Mouse (Mus musculus): ENCODE measurements around the gene Ankfy1.
"Not testable (repeated sequence)": the region's sequence is repeated elsewhere in the genome, so short reads cannot be mapped to it uniquely, and the experiment has no call there.

Ankfy1 gene

DNA sequence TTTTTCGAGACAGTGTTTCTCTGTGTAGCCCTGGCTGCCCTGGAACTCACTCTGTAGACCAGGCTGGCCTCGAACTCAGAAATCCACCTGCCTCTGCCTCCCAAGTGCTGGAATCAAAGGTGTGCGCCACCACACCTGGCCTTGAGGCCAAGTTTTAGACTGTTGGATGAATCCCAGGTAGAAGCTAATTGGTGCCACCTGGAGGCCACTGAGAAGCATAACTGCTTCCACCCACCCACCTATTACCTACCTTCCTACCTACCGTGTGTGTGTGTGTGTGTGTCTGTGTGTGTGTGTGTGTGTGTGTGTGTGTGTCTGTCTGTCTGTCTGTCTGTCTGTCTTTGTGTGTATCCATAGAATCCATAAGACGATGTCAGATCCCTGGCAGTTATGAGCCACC, 47.7 kb downstream of the Ankfy1 start:
- peak; percentile 64 for DNase-seq (ENCODE audit: low read depth, low spot score)
- not testable (repeated sequence) for H3K36me3 ChIP-seq (ENCODE audit: control insufficient read depth, insufficient read depth, low read length, poor library complexity, severe bottlenecking); H3K27me3 ChIP-seq (ENCODE audit: control insufficient read depth, insufficient read depth, low read length, poor library complexity, severe bottlenecking)

DNA sequence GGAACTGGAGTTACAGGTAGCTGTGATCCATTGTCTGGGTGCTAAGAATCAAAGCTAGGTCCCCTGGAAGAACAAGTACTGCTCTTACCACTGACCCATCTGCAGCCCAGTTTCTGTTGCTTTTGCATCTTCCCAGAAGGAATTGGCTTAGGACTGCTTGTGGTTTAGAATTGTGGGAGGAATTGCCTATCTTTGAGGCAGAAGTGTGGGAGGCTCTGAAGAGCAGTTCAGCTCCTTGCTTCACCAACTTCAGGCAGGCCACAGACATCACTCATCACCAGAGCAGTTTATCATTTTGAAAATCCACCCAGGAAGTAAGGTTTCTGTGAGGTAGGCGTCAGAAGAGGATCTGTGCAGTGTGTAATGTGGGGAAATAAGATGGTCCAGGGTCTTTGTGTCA, 49.2 kb downstream of the Ankfy1 start:
- Histone ChIP-seq H3K36me3 (ENCODE audit: control insufficient read depth, insufficient read depth, low read length, poor library complexity, severe bottlenecking) (peaks cover 11% of the 10 kb centered on the region; the same call in 1 of the 2 replicates), H3K27me3 (ENCODE audit: control insufficient read depth, insufficient read depth, low read length, poor library complexity, severe bottlenecking) (no peaks in the 10 kb centered on the region)
- DNase-seq (ENCODE audit: low read depth, low spot score) = no peak

DNA sequence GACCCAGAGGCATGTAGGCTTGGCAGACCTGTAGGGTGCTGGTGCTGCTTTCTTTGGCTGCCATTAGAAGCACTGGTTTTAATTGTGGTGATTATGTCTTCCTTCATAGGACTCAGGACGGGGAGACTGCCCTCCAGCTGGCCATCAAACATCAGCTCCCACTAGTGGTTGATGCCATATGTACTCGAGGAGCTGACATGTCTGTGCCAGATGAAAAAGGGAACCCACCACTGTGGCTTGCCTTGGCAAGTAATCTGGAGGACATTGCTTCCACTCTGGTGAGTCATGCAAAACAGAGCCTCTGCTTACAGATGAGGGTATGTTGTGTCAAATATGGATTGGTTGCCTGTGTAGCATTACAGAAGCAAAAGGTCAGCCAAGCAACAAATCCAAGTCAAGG, 62.1 kb downstream of the Ankfy1 start:
- Histone ChIP-seq H3K36me3 (ENCODE audit: control insufficient read depth, insufficient read depth, low read length, poor library complexity, severe bottlenecking) (peaks cover 34% of the 10 kb centered on the region), H3K27me3 (ENCODE audit: control insufficient read depth, insufficient read depth, low read length, poor library complexity, severe bottlenecking) (no peaks in the 10 kb centered on the region)
- DNase-seq (ENCODE audit: low read depth, low spot score) = peak; percentile 16

DNA sequence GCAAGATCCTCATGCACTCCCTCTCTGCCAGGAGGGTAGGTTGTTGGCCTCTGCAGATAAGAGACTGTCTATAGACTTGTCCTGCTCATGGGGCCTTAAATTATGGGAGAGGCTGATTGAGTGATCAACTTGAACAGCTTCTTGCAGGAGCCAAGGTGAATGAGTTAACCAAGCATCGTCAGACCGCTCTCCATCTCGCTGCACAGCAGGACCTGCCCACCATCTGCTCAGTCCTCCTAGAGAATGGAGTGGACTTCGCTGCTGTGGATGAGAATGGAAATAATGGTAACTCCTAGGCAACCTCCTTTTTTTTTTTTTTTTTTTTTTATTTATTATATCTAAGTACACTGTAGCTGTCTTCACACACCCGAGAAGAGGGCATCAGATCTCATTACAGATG, 68.5 kb downstream of the Ankfy1 start:
- DNase-seq (ENCODE audit: low read depth, low spot score) = no peak
- Histone ChIP-seq H3K27me3 (ENCODE audit: control insufficient read depth, insufficient read depth, low read length, poor library complexity, severe bottlenecking) (no peaks in the 10 kb centered on the region), H3K36me3 (ENCODE audit: control insufficient read depth, insufficient read depth, low read length, poor library complexity, severe bottlenecking) (peaks cover 32% of the 10 kb centered on the region)

DNA sequence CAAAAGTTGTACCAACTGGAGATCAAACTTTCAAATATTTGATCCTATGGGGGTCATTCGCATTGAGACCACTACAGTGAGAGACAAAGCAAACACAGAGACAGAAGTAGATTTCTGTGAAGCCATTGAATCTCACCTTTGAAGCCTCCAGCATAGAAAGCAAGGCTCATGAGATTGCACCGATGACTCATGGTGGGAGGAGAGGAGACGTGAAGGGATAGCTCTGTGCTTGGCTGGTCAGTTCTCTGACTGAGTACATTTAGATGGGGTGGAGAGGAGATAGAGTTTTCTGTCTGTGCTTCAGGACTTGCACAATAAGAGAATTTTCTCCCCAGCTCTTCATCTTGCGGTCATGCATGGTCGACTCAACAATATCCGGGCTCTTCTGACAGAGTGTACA, 69.8 kb downstream of the Ankfy1 start:
- peaks cover 28% of the 10 kb centered on the region for H3K36me3 ChIP-seq (ENCODE audit: control insufficient read depth, insufficient read depth, low read length, poor library complexity, severe bottlenecking)
- no peak for DNase-seq (ENCODE audit: low read depth, low spot score)
- H3K27me3 ChIP-seq (ENCODE audit: control insufficient read depth, insufficient read depth, low read length, poor library complexity, severe bottlenecking) = no peaks in the 10 kb centered on the region

DNA sequence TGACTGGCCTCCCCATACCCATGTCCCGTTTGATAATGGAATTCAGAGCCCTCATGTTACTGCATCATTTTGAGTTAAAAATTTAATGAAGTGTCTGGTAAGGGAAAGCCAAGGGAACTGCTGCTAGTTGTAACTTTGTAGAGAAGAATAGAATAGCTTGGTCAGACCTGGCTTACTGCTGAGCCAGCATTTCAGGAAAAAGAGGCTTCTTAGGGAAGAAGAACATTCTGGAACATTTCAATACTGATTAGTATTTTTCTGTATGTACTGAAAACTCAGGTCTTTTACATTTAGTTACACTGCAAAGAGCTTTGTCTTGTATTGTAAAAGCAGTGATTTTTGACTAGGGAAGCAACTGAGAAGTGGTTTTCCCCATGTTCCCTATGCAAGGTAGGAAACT, 71.0 kb downstream of the Ankfy1 start:
- Histone ChIP-seq H3K27me3 (ENCODE audit: control insufficient read depth, insufficient read depth, low read length, poor library complexity, severe bottlenecking) (no peaks in the 10 kb centered on the region), H3K36me3 (ENCODE audit: control insufficient read depth, insufficient read depth, low read length, poor library complexity, severe bottlenecking) (peaks cover 23% of the 10 kb centered on the region)
- DNase-seq (ENCODE audit: low read depth, low spot score) = no peak

DNA sequence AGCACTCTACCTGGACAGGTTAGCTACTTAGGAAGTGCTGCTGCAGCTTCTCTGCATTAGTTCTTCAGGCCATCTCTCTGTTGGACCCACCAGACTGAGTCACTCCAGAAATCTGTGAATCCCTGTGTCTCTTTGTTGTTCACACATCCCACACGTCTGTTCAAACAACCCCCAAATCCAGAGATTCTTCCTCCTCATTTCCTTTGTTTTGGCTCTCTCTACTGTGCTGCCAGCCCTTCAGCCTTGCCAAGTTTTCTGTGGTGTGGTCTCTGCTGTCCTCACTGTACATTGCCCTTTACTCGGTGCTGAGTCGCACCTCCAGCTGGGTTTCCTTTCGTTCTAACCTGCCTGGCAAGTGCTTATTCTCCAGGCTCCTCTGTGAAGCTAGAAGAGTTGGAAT, 74.5 kb downstream of the Ankfy1 start:
- Histone ChIP-seq H3K36me3 (ENCODE audit: control insufficient read depth, insufficient read depth, low read length, poor library complexity, severe bottlenecking) (peaks cover 26% of the 10 kb centered on the region), H3K27me3 (ENCODE audit: control insufficient read depth, insufficient read depth, low read length, poor library complexity, severe bottlenecking) (no peaks in the 10 kb centered on the region)
- DNase-seq (ENCODE audit: low read depth, low spot score) = no peak

DNA sequence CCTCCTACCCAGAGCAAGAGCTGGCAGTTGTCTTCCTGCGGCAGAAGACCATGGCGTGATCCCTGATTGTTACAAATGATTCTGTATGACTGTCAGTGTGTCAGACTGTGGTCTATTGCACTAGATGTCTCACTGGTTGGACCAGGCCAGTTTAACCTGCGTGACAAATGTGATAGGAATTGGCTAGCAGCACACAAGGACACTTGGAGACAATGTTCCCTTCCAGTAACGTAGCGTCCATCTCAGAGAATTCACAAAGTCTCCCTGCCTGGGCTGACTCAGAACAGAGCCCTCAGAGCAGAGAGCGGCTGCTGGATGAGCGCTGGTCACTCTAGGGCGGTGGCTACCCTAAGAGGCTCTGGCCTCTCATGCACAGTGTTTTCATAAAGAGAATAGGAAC, 77.9 kb downstream of the Ankfy1 start:
- Histone ChIP-seq H3K36me3 (ENCODE audit: control insufficient read depth, insufficient read depth, low read length, poor library complexity, severe bottlenecking) (peaks cover 17% of the 10 kb centered on the region), H3K27me3 (ENCODE audit: control insufficient read depth, insufficient read depth, low read length, poor library complexity, severe bottlenecking) (no peaks in the 10 kb centered on the region)
- no peak for DNase-seq (ENCODE audit: low read depth, low spot score)

DNA sequence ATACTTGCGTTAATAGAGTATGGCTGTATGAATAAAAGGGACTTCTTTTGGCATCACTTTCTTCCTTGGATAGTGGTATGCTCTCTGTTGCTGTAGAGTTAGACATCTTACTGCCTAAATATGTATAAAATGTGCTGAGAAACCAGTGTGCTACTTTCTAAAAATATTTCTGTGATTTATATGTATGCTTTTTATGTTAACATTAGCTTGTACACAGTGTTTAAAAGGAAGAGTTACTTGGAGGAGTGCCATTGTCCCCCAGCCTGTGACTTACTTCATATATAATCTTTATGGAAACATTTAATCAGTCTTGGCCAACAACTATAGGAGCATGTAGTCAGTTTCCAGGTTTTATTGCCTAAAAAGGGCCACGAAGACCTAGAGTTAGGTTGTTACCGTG, 79.3 kb downstream of the Ankfy1 start:
- no peaks in the 10 kb centered on the region for H3K27me3 ChIP-seq (ENCODE audit: control insufficient read depth, insufficient read depth, low read length, poor library complexity, severe bottlenecking)
- DNase-seq (ENCODE audit: low read depth, low spot score) = no peak
- H3K36me3 ChIP-seq (ENCODE audit: control insufficient read depth, insufficient read depth, low read length, poor library complexity, severe bottlenecking) = peaks cover 15% of the 10 kb centered on the region

DNA sequence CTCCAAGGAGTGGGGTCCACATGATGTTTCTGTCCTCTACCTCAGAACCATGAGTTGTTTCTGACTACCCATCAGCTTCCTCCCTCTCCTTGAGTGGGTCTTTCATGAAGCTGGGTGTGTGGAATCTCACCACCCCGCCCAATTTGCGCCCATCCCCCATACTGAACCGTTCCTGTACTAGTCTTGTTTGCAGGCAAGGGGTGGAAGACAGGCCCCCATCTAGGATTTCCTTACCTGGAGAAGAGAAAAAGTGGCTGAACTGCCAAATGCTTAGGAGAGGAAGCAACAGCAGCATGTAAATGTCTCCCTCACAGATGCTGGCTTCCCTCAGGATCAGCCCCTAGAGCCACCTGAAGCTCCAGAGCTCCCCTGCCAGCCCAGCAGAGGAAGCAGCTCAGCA, 80.5 kb downstream of the Ankfy1 start:
- DNase-seq (ENCODE audit: low read depth, low spot score) = no peak
- Histone ChIP-seq H3K36me3 (ENCODE audit: control insufficient read depth, insufficient read depth, low read length, poor library complexity, severe bottlenecking) (peaks cover 15% of the 10 kb centered on the region), H3K27me3 (ENCODE audit: control insufficient read depth, insufficient read depth, low read length, poor library complexity, severe bottlenecking) (no peaks in the 10 kb centered on the region)

DNA sequence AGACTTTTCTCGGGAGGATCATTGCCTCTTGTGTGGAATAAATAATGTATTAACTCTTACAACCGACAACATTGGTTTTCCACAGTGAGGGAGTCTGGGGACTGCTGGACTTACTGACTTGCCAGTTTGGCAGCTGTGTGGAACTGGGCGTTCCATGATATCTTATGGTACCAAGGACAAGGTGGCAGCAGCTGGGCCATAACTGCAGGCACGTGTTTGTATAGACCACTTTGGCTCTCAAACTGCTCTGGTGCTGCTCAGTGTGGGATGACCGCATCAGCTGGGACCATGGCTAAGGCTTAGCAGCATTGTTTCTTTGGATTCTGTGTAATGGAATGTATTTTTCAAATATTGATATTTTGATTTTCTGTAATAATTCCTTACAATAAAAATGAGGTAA, 81.0 kb downstream of the Ankfy1 start:
- H3K27me3 ChIP-seq (ENCODE audit: control insufficient read depth, insufficient read depth, low read length, poor library complexity, severe bottlenecking) = no peaks in the 10 kb centered on the region
- H3K36me3 ChIP-seq (ENCODE audit: control insufficient read depth, insufficient read depth, low read length, poor library complexity, severe bottlenecking) = peaks cover 15% of the 10 kb centered on the region
- DNase-seq (ENCODE audit: low read depth, low spot score) = no peak

DNA sequence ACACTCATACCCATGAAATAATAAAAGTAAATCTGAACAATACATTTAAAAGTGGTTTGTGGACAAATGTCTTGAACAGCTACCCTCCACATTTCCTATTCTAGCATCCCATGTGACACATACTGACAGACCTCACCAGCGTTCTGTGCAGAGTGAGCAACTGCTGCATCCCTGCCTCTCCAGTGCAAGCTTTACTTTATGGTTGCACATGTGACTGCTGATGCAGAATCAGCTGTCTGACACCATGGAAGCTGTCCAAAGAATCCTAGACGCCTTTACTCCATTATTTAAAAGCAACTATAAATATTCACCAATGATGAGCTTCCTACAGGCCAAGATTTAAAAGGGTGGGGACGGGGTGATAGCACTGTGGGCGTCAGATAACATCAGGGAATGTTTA, 81.7 kb downstream of the Ankfy1 start:
- H3K36me3 ChIP-seq (ENCODE audit: control insufficient read depth, insufficient read depth, low read length, poor library complexity, severe bottlenecking) = peaks cover 15% of the 10 kb centered on the region
- no peaks in the 10 kb centered on the region for H3K27me3 ChIP-seq (ENCODE audit: control insufficient read depth, insufficient read depth, low read length, poor library complexity, severe bottlenecking)
- DNase-seq (ENCODE audit: low read depth, low spot score) = no peak

DNA sequence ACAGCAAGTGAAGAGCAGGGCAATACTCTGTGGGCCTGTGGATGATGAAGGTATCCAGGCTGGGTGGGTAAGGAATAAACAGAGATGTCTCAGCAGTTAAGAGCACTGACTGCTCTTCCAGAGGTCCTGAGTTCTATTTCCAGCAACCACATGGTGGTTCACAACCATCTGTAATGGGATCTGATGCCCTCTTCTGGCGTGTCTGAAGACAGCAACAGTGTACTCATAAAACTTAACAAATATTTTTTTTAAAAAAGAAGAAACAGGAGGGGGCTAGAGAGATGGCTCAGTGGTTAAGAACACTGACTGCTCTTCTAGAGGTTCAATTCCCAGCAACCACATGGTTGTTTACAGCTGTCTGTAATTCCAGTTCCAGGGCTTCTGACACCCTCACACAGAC, 82.8 kb downstream of the Ankfy1 start:
- H3K27me3 ChIP-seq (ENCODE audit: control insufficient read depth, insufficient read depth, low read length, poor library complexity, severe bottlenecking); DNase-seq (ENCODE audit: low read depth, low spot score): not testable (repeated sequence)
- peaks cover 15% of the 10 kb centered on the region for H3K36me3 ChIP-seq (ENCODE audit: control insufficient read depth, insufficient read depth, low read length, poor library complexity, severe bottlenecking)

DNA sequence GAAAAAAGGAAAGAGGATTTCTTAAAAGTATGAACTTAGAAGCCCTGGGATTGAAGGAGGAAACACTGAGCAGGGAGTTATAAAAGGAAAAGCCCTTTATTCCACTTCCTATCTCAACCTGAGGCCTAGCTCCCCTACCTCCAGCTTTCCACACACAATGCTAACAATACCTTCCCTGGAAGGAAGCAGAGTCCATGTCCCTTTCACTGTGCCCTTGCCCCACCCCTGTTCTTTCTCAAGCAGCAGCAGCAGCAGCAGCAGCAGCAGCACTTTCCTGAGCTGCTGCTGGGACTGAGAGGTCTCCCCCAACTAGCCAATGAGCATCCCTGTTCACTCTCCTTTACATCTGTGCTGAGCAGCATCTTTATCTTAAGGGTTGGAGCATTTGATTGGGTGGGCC, 89.2 kb downstream of the Ankfy1 start:
- no peak for DNase-seq (ENCODE audit: low read depth, low spot score)
- Histone ChIP-seq H3K36me3 (ENCODE audit: control insufficient read depth, insufficient read depth, low read length, poor library complexity, severe bottlenecking) (no peaks in the 10 kb centered on the region), H3K27me3 (ENCODE audit: control insufficient read depth, insufficient read depth, low read length, poor library complexity, severe bottlenecking) (no peaks in the 10 kb centered on the region)

DNA sequence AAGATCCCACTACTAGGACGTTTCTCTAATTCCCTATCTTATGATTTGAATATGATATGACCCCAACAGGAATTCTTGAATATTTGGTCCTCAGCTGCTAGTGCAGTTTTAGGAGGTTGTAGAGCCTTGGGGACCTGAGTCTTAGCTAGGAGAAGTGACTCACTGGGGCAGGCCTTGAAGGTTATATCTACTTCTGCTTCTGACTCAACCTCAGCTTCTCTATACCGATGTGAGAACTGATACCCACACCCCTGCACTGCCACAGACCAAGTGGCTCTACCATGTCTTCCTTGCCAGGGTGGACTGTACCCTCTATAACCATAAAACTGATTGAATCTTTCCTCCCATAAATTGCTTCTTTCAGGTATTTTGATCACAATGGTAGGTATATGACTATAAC, 92.3 kb downstream of the Ankfy1 start:
- DNase-seq (ENCODE audit: low read depth, low spot score) = peak; percentile 26
- no peaks in the 10 kb centered on the region for H3K27me3 ChIP-seq (ENCODE audit: control insufficient read depth, insufficient read depth, low read length, poor library complexity, severe bottlenecking)

DNA sequence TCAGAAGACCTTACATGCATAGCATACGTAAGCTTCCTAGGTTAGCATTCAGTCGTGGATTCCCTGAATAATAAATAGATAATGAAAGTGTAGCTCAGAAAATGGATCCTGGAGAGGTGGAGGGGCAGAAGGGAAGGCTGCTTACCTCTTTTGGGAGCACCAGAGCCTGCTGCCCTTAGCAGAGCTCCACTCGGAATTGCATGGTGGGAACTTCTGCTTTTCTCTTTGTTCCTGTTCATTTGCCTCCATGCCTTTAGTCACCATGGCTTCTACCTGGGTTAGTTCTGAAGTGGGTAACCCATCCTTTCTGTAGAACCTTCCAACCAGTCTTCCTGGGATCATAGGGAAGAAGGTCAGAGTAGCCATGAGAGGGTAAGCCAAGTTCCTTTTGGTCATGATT, 92.7 kb downstream of the Ankfy1 start:
- DNase-seq (ENCODE audit: low read depth, low spot score) = no peak
- Histone ChIP-seq H3K36me3 (ENCODE audit: control insufficient read depth, insufficient read depth, low read length, poor library complexity, severe bottlenecking) (no peaks in the 10 kb centered on the region), H3K27me3 (ENCODE audit: control insufficient read depth, insufficient read depth, low read length, poor library complexity, severe bottlenecking) (no peaks in the 10 kb centered on the region)

More for the DNA sequence above, 92.3 kb downstream of the Ankfy1 start:
- no peaks in the 10 kb centered on the region for H3K36me3 ChIP-seq (ENCODE audit: control insufficient read depth, insufficient read depth, low read length, poor library complexity, severe bottlenecking)
